Mouse (Mus musculus) midbrain, embryonic 13.5 days (tissue): ENCODE measurements at regions not wholly inside any gene's neighbourhood (a gene's known extent, or its start where the extent isn't known, plus 50 kb on each side); places are given as distances from the start of the nearest gene placed in this dataset.
A peak's percentile ranks its signal among the peaks of the same experiment; 100 is the strongest.

ENCODE experiments used
- ATAC-seq: fragments of 200-750 bp; cut with Nextera tagmentation; 2 replicates; pipeline ENCODE4 v1.8.0; 2017; ENCODE audit warnings: mild to moderate bottlenecking, moderate TSS enrichment, moderate library complexity
- H3K27ac ChIP-seq: fragments of 300-500 bp; sonication (generic); 2 replicates; pipeline ENCODE4 v1.5.1; 2015; ENCODE audit warnings: inconsistent platforms, mild to moderate bottlenecking, moderate library complexity
- H3K27me3 ChIP-seq: fragments of 300-500 bp; sonication (generic); 2 replicates; pipeline ENCODE4 v1.6.1; 2015; ENCODE audit warnings: mild to moderate bottlenecking, inconsistent platforms
- H3K36me3 ChIP-seq: fragments of 300-500 bp; sonication (generic); 2 replicates; pipeline ENCODE4 v1.6.1; 2015; ENCODE audit warnings: mild to moderate bottlenecking, inconsistent platforms
- H3K4me1 ChIP-seq: fragments of 300-500 bp; sonication (generic); replicated peaks from 2 replicates; pipeline ENCODE4 v1.6.1; 2015; ENCODE audit warnings: inconsistent platforms
- H3K4me2 ChIP-seq: fragments of 300-500 bp; sonication (generic); replicated peaks from 2 replicates; pipeline ENCODE4 v1.6.1; 2015; ENCODE audit warnings: moderate library complexity, mild to moderate bottlenecking, inconsistent platforms
- H3K4me3 ChIP-seq: fragments of 300-500 bp; sonication (generic); replicated peaks from 2 replicates; pipeline ENCODE4 v1.5.1; 2015; ENCODE audit warnings: mild to moderate bottlenecking, inconsistent platforms
- H3K9ac ChIP-seq: fragments of 300-500 bp; sonication (generic); replicated peaks from 2 replicates; pipeline ENCODE4 v1.6.1; 2015; ENCODE audit warnings: mild to moderate bottlenecking, inconsistent platforms
- H3K9me3 ChIP-seq: fragments of 300-500 bp; sonication (generic); 2 replicates; pipeline ENCODE4 v1.6.1; 2016; ENCODE audit warnings: mild to moderate bottlenecking, inconsistent platforms
- WGBS: fragments of 180-500 bp; shearing (Covaris S2); methylation state at CpG from one replicate; pipeline ENCODE4 v1.1.7; 2015; 5-methylcytosine and 5-hydroxymethylcytosine counted together

- 90% methylated on average over 1 of the region's 1 CpGs for WGBS
- no peaks in the 10 kb centered on the region for H3K4me1 ChIP-seq
- H3K9me3 ChIP-seq: no peaks in the 10 kb centered on the region
- no peaks in the 10 kb centered on the region for H3K36me3 ChIP-seq
- ATAC-seq: no peak
- no peak overlapping the region for H3K27ac ChIP-seq
- H3K27me3 ChIP-seq: no peaks in the 10 kb centered on the region
- H3K4me3 ChIP-seq: no peak overlapping the region
- no peak overlapping the region for H3K4me2 ChIP-seq
- no peak overlapping the region for H3K9ac ChIP-seq
These were observed 1211.1 kb upstream of the Pcdh17 start for GRCm38 (mm10) chr14:83232262-83232661.

DNA sequence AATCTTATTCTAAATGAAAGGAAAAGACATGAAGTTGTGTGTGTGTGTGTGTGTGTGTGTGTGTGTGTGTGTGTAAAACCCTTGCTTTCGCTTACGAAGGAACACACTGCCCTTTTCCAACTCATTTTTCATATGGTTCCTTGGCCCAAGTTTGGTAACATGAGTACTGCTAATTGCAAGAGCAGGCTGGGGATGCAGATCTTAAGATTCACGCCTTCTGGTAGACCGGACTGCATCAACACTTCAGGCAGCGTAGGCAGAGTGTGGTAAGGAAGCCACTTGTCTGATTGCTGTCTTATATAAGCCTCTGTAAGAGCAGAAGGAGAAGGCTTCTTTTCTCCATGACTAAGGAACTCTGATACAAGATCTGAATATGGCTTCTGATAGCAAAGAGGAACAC, 1196.5 kb upstream of the Pcdh17 start:
- 97% methylated on average over 5 of the region's 5 CpGs for WGBS
- Histone ChIP-seq H3K27me3 (no peaks in the 10 kb centered on the region), H3K4me3 (no peak overlapping the region), H3K4me2 (no peak overlapping the region), H3K9ac (no peak overlapping the region), H3K36me3 (no peaks in the 10 kb centered on the region), H3K9me3 (no peaks in the 10 kb centered on the region), H3K4me1 (no peaks in the 10 kb centered on the region), H3K27ac (no peak overlapping the region)
- ATAC-seq: no peak

GRCm38 (mm10) chr14:83247405-83247804, 1196.0 kb upstream of the Pcdh17 start:
- no peaks in the 10 kb centered on the region for H3K36me3 ChIP-seq
- H3K4me3 ChIP-seq: no peak overlapping the region
- H3K9me3 ChIP-seq: no peaks in the 10 kb centered on the region
- H3K4me2 ChIP-seq: no peak overlapping the region
- no peak overlapping the region for H3K9ac ChIP-seq
- ATAC-seq: no peak
- H3K27ac ChIP-seq: no peak overlapping the region
- no peaks in the 10 kb centered on the region for H3K27me3 ChIP-seq
- H3K4me1 ChIP-seq: no peaks in the 10 kb centered on the region
- 89% methylated on average over 2 of the region's 2 CpGs for WGBS

- Histone ChIP-seq H3K4me2 (no peak overlapping the region), H3K9me3 (no peaks in the 10 kb centered on the region), H3K4me3 (no peak overlapping the region), H3K27ac (no peak overlapping the region), H3K4me1 (no peaks in the 10 kb centered on the region), H3K27me3 (no peaks in the 10 kb centered on the region), H3K36me3 (no peaks in the 10 kb centered on the region), H3K9ac (no peak overlapping the region)
- ATAC-seq: no peak
- WGBS: 94% methylated on average over 2 of the region's 2 CpGs
These were observed 1190.4 kb upstream of the Pcdh17 start for GRCm38 (mm10) chr14:83252922-83253321.

GRCm38 (mm10) chr14:83302599-83302998, 1140.8 kb upstream of the Pcdh17 start:
- Histone ChIP-seq H3K9ac (no peak overlapping the region), H3K27ac (no peak overlapping the region), H3K4me3 (no peak overlapping the region), H3K4me1 (no peaks in the 10 kb centered on the region), H3K27me3 (no peaks in the 10 kb centered on the region), H3K36me3 (no peaks in the 10 kb centered on the region), H3K9me3 (no peaks in the 10 kb centered on the region), H3K4me2 (no peak overlapping the region)
- 76% methylated on average over 3 of the region's 3 CpGs for WGBS
- ATAC-seq: no peak

DNA sequence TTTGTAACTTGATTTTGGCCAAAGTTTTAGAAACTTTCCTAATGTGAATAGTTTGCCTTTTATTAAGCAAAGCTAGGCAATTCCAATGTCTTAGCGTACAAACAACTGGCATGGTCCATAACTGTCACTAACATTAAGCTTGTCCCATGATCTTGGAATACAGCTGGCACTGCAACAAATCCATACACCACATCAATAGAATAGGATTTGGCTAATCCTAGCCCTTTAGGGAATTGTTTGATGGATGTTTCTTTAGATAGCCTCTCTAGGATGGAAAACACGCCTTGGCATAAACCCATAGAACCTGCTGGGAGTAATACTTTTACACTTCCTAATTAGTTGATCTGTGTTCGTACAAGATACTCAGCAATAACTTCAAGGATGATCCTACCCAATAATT, 1122.6 kb upstream of the Pcdh17 start:
- peak; percentile 40; the same call in 1 of the 2 replicates for ATAC-seq
- no peaks in the 10 kb centered on the region for H3K4me1 ChIP-seq
- no peaks in the 10 kb centered on the region for H3K27me3 ChIP-seq
- H3K27ac ChIP-seq: no peak overlapping the region
- no peaks in the 10 kb centered on the region for H3K9me3 ChIP-seq
- no peaks in the 10 kb centered on the region for H3K36me3 ChIP-seq
- H3K4me3 ChIP-seq: no peak overlapping the region
- H3K4me2 ChIP-seq: no peak overlapping the region
- 58% methylated on average over 3 of the region's 3 CpGs for WGBS
- H3K9ac ChIP-seq: no peak overlapping the region

GRCm38 (mm10) chr14:83363153-83363552, 1080.2 kb upstream of the Pcdh17 start:
- Histone ChIP-seq H3K9ac (no peak overlapping the region), H3K9me3 (no peaks in the 10 kb centered on the region), H3K4me3 (no peak overlapping the region), H3K4me1 (no peaks in the 10 kb centered on the region), H3K27me3 (no peaks in the 10 kb centered on the region), H3K27ac (no peak overlapping the region), H3K4me2 (no peak overlapping the region), H3K36me3 (no peaks in the 10 kb centered on the region)
- no peak for ATAC-seq
- 93% methylated on average over 1 of the region's 1 CpGs for WGBS
